In the genomic region with DNA sequence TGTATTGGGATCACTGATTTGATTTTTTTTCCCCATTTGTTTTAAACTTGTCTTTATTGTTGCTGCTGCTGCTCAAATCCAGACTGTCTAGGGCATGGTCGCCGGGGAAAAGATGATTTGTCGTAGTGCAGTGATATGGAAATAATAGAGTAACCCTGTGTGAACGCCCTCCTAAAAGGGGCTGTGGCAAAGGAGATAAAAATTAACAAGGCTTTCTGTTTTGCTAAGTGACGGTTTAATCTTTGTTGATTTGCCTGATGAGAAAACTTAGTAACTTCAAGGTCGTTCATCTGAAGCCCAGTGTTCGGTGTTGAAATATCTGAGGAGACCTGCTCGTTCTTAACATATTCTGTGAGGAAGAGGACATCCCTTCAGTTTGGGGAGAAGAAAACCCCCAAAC, we compare ENCODE assay signal across 29 mouse cellular contexts. TPM values are rescaled to one million over a fixed set of nuclear protein-coding genes. Genes with fewer than 3 reads are reported as not detected.
DNase-seq lines count a peak whose midpoint lies in the region; ATAC-seq and TF ChIP-seq lines count a peak whose summit lies in the region.
"Had no signal": no experiment of that assay in that cellular context is flagged by ENCODE, and none has a peak within 500 bp of the region (broad histone marks: within the 10 kb centered on the region; RNA-seq: fewer than 3 reads in every experiment).

No protein-coding gene starts in this region.

- WGBS in liver, embryonic 12.5 days (ENCODE audit: insufficient replicate concordance) = 34% methylated on average over 8 of the region's 8 CpGs

- H3K27ac ChIP-seq in liver, embryonic 12.5 days = no peak overlapping the region; the same call in 1 of the 2 replicates
- H3K27ac ChIP-seq in MEL (ENCODE audit: control insufficient read depth, low read depth, low read length) = peak overlapping the region; percentile 93
- H3K27ac ChIP-seq: embryonic facial prominence, embryonic 13.5 days; gastrocnemius, adult 2 months; heart, adult 2 months; hindbrain, embryonic 14.5 days; macrophage; midbrain, embryonic 10.5 days; neural tube, embryonic 12.5 days had no signal

- DNase-seq in kidney, adult 9 months = peak; percentile 56
- no peak for DNase-seq in kidney, postnatal 36 days
- DNase-seq in liver = no peak
- peak; percentile 84 for DNase-seq in MEL (ENCODE audit: low read depth, low spot score)
- no peak for DNase-seq in urinary bladder, postnatal 36 days (ENCODE audit: low spot score in 2 of 2)
- DNase-seq: adrenal gland, postnatal 14 days; cerebellum, adult 11-12 months; cerebellum, adult 9-11 months; gastrocnemius, adult 2 months; gastrocnemius, postnatal 36 days; heart, adult 2 months; kidney, adult 18-20 months; layer of hippocampus, adult 9-11 months; lung, adult 2 months; lung, postnatal 10 days; right cerebral cortex, adult 18-20 months had no signal

- no peak for TF ChIP-seq RAD21 in MEL (IDR thresholded peaks at IDR 0.05; ENCODE audit: low read depth, low read length)

- H3K4me2 ChIP-seq in liver, embryonic 12.5 days = peak overlapping the region; percentile 14; the same call in 1 of the 2 replicates
- H3K4me2 ChIP-seq: embryonic facial prominence, embryonic 13.5 days; heart, embryonic 12.5 days; hindbrain, embryonic 14.5 days; neural tube, embryonic 12.5 days had no signal

- H3K79me2 ChIP-seq in MEL (ENCODE audit: control insufficient read depth, insufficient read depth, low read length, poor library complexity) = peaks cover 5% of the 10 kb centered on the region; the same call in 1 of the 2 replicates

- TF ChIP-seq CTCF in MEL (IDR thresholded peaks at IDR 0.05 in 2 of 3, conservative IDR thresholded peaks at IDR 0.05 in 1 of 3; ENCODE audit: control insufficient read depth in 1 of 3, insufficient read depth in 1 of 3, low read depth in 2 of 3, low read length in 3 of 3, poor library complexity in 1 of 3, severe bottlenecking in 1 of 3) = no peak

- no peaks in the 10 kb centered on the region for H3K36me3 ChIP-seq in liver, embryonic 12.5 days
- peaks cover 0 to 35% of the 10 kb centered on the region in 2 experiments; a peak in 2 of 4 replicates for H3K36me3 ChIP-seq in MEL (ENCODE audit: control insufficient read depth in 1 of 2, insufficient read depth in 2 of 2, low read length in 2 of 2)
- H3K36me3 ChIP-seq: embryonic facial prominence, embryonic 13.5 days; heart, embryonic 12.5 days; neural tube, embryonic 12.5 days had no signal

- TF ChIP-seq EP300 in MEL (IDR thresholded peaks at IDR 0.05; ENCODE audit: low read depth in 1 of 2, low read length in 2 of 2) = peak; percentile 85 to 87

- ATAC-seq in liver, embryonic 12.5 days = no peak
- peak; percentile 68 for ATAC-seq in megakaryocyte progenitor cell, adult 5-6 weeks (replicated peaks; ENCODE audit: poor library complexity)
- no peak for ATAC-seq in CD4-positive, CD25-positive, alpha-beta regulatory T cell, adult 4 months
- ATAC-seq: forebrain, embryonic 16.5 days; Patski had no signal

- no peaks in the 10 kb centered on the region for H3K27me3 ChIP-seq in liver, embryonic 12.5 days (replicated peaks)
- no peaks in the 10 kb centered on the region for H3K27me3 ChIP-seq in MEL (ENCODE audit: control insufficient read depth in 1 of 2, insufficient read depth in 2 of 2, low read length in 2 of 2)
- H3K27me3 ChIP-seq: embryonic facial prominence, embryonic 13.5 days; heart, embryonic 12.5 days; neural tube, embryonic 12.5 days; Patski had no signal

- no peak for TF ChIP-seq POLR2A in MEL (IDR thresholded peaks at IDR 0.05; ENCODE audit: control insufficient read depth in 1 of 2, insufficient read depth in 1 of 2, low read depth in 1 of 2, low read length in 2 of 2, poor library complexity in 1 of 2)

- peaks cover 84% of the 10 kb centered on the region for H3K4me1 ChIP-seq in liver, embryonic 12.5 days
- peaks cover 16 to 44% of the 10 kb centered on the region in 2 experiments for H3K4me1 ChIP-seq in MEL (ENCODE audit: control insufficient read depth in 1 of 2, insufficient read depth in 2 of 2, low read length in 2 of 2)

- H3K4me3 ChIP-seq in liver, embryonic 12.5 days = no peak overlapping the region
- H3K4me3 ChIP-seq in MEL (ENCODE audit: control insufficient read depth in 1 of 2, insufficient read depth in 1 of 2, low read depth in 2 of 2, low read length in 2 of 2) = peak overlapping the region; percentile 32 to 56
- H3K4me3 ChIP-seq: embryonic facial prominence, embryonic 13.5 days; erythroblast, embryonic 14.5 days; gastrocnemius, adult 2 months; heart, adult 2 months; heart, embryonic 12.5 days; midbrain, embryonic 10.5 days; myocyte; neural tube, embryonic 12.5 days had no signal

- H3K9ac ChIP-seq in liver, embryonic 12.5 days = no peak overlapping the region
- H3K9ac ChIP-seq in MEL (ENCODE audit: control insufficient read depth, low read depth, low read length, poor library complexity, severe bottlenecking) = peak overlapping the region; percentile 66
- H3K9ac ChIP-seq: embryonic facial prominence, embryonic 13.5 days; heart, embryonic 12.5 days; hindbrain, embryonic 14.5 days; neural tube, embryonic 12.5 days had no signal

- no peaks in the 10 kb centered on the region for H3K9me3 ChIP-seq in liver, embryonic 12.5 days (replicated peaks)
- no peaks in the 10 kb centered on the region for H3K9me3 ChIP-seq in MEL (replicated peaks; ENCODE audit: insufficient read depth, low read length)
- H3K9me3 ChIP-seq: embryonic facial prominence, embryonic 13.5 days; heart, embryonic 12.5 days; midbrain, embryonic 10.5 days; neural tube, embryonic 12.5 days had no signal

TF ChIP-seq in MEL, 35 proteins besides CTCF, POLR2A, EP300 and RAD21 (continues in another document):
- TF ChIP-seq MYB (IDR thresholded peaks at IDR 0.05; ENCODE audit: low read depth, low read length) (peak; percentile 66), RCOR1 (IDR thresholded peaks at IDR 0.05; ENCODE audit: low read depth, low read length) (peak; percentile 93), HCFC1 (IDR thresholded peaks at IDR 0.05; ENCODE audit: low read depth, low read length) (peak; percentile 32; the same call in 1 of the 2 replicates), USF1 (IDR thresholded peaks at IDR 0.05; ENCODE audit: low read depth, low read length) (no peak), ZNF384 (IDR thresholded peaks at IDR 0.05; ENCODE audit: low read depth, low read length) (no peak), MAFK (IDR thresholded peaks at IDR 0.05; ENCODE audit: borderline replicate concordance, low read depth, low read length) (peak; percentile 43; the same call in 1 of the 2 replicates), NRF1 (IDR thresholded peaks at IDR 0.05; ENCODE audit: insufficient read depth, low read depth, low read length, poor library complexity, severe bottlenecking) (no peak), JUND (IDR thresholded peaks at IDR 0.05; ENCODE audit: low read depth, low read length) (no peak), TAL1 (IDR thresholded peaks at IDR 0.05; ENCODE audit: low read length) (peak; percentile 67), MAX (IDR thresholded peaks at IDR 0.05; ENCODE audit: low read length) (no peak), GATA1 (IDR thresholded peaks at IDR 0.05; ENCODE audit: low read depth, low read length) (peak; percentile 87), CHD2 (IDR thresholded peaks at IDR 0.05; ENCODE audit: low read length) (no peak), MEF2A (IDR thresholded peaks at IDR 0.05; ENCODE audit: extremely low read depth, insufficient replicate concordance, low read depth, low read length, poor library complexity, severe bottlenecking) (no peak), ZMIZ1 (IDR thresholded peaks at IDR 0.05; ENCODE audit: low read depth, low read length) (0 out of 2 replicates have a peak, but pooled peaks have one; percentile 43), ETS1 (IDR thresholded peaks at IDR 0.05; ENCODE audit: low read depth, low read length) (peak; percentile 80), E2F4 (IDR thresholded peaks at IDR 0.05; ENCODE audit: borderline replicate concordance, low read depth, low read length) (no peak), SIN3A (IDR thresholded peaks at IDR 0.05; ENCODE audit: low read length) (peak; percentile 84), UBTF (IDR thresholded peaks at IDR 0.05; ENCODE audit: borderline replicate concordance, insufficient read depth, low read depth, low read length) (no peak), MXI1 (IDR thresholded peaks at IDR 0.05; ENCODE audit: low read depth, low read length) (peak; percentile 70), TCF12 (IDR thresholded peaks at IDR 0.05; ENCODE audit: low read depth, low read length) (peak; percentile 87), POLR2AphosphoS5 (IDR thresholded peaks at IDR 0.05; ENCODE audit: borderline replicate concordance, low read depth, low read length) (no peak), KAT2A (conservative IDR thresholded peaks at IDR 0.05; ENCODE audit: low read depth, low read length) (no peak), ZKSCAN1 (IDR thresholded peaks at IDR 0.05; ENCODE audit: low read depth, low read length) (no peak), POLR2AphosphoS2 (IDR thresholded peaks at IDR 0.05; ENCODE audit: low read length) (no peak), NELFE (IDR thresholded peaks at IDR 0.05; ENCODE audit: low read depth, low read length) (peak; percentile 26), GABPA (IDR thresholded peaks at IDR 0.05; ENCODE audit: low read depth, low read length) (no peak), ELF1 (IDR thresholded peaks at IDR 0.05; ENCODE audit: low read depth, low read length) (no peak), SMC3 (IDR thresholded peaks at IDR 0.05; ENCODE audit: low read depth, low read length) (no peak), BHLHE40 (IDR thresholded peaks at IDR 0.05; ENCODE audit: borderline replicate concordance, low read depth, low read length) (peak; percentile 34; the same call in 1 of the 2 replicates), TBP (IDR thresholded peaks at IDR 0.05; ENCODE audit: low read depth, low read length) (no peak), ZC3H11A (IDR thresholded peaks at IDR 0.05; ENCODE audit: low read depth, low read length) (no peak), MYC (IDR thresholded peaks at IDR 0.05; ENCODE audit: low read depth, low read length) (peak; percentile 42; the same call in 1 of the 2 replicates), USF2 (IDR thresholded peaks at IDR 0.05; ENCODE audit: borderline replicate concordance in 1 of 2, insufficient read depth in 1 of 2, low read depth in 1 of 2, low read length in 2 of 2) (no peak)

RNA-seq across cellular contexts. Expression of a gene that starts 19.8 kb away (rescaled TPM):
- polyA plus RNA-seq in liver, embryonic 12.5 days (2016; fragmentation: Nextera tagmentation; extraction: Ambion mirVana) = 4.4 and 5.3 TPM in 2 replicates
- 3.6 and 4.2 TPM in 2 replicates for total RNA-seq in MEL (2012; rRNA removed)
- polyA plus RNA-seq in MEL (2012; ENCODE audit: insufficient read depth in 1 of 2, insufficient read length in 2 of 2, low read depth in 1 of 2, low replicate concordance in 2 of 2, missing spikeins in 1 of 2) = 1 to 10 TPM in 1 of 2 experiments, not detected in 1; 5.8 TPM
- total RNA-seq in megakaryocyte progenitor cell, adult 5-6 weeks (2015) = 17.5 and 22.3 TPM in 2 replicates
- 14.9 and 17.4 TPM in 2 replicates for total RNA-seq in megakaryocyte progenitor cell, adult 5-6 weeks (2017)
- polyA plus RNA-seq in CD4-positive, CD25-positive, alpha-beta regulatory T cell, adult 4 months (2017; shearing (Covaris generic)) = 10 to 100 TPM; 14.7 to 17.8 TPM
- polyA plus RNA-seq: erythroblast, embryonic 14.5 days had no signal

Comparison
In these comparisons a context has a peak if more than half of its experiments do, and no peak if none do; other contexts are left out.
1. DNase-seq: peak in kidney, adult 9 months (single experiment) and MEL (single experiment); none in kidney, postnatal 36 days (0 of 2), liver (single experiment) and urinary bladder, postnatal 36 days (0 of 2).